Mouse (Mus musculus): ENCODE measurements around the gene Kcnh1.

The Kcnh1 gene

GRCm38 (mm10) chr1:192190508-192191321 is at the start of gene Kcnh1:
Gene Kcnh1, plus strand, starts transcription at chr1:192190774.
- DNase-seq (ENCODE audit: low spot score) = peak; percentile 6

GRCm38 (mm10) chr1:192151179-192151578 is 39.4 kb upstream of the Kcnh1 start:
- DNase-seq (ENCODE audit: low spot score) = no peak

- DNase-seq (ENCODE audit: low spot score) = no peak
Measured at GRCm38 (mm10) chr1:192171477-192171876, 19.1 kb upstream of the Kcnh1 start.

- no peak for DNase-seq (ENCODE audit: low spot score)
Measured at GRCm38 (mm10) chr1:192179877-192180276, 10.7 kb upstream of the Kcnh1 start.

- no peak for DNase-seq (ENCODE audit: low spot score)
Measured at GRCm38 (mm10) chr1:192181696-192182257, 8.8 kb upstream of the Kcnh1 start.

- DNase-seq (ENCODE audit: low spot score) = no peak
Measured at GRCm38 (mm10) chr1:192189056-192189455, 1.5 kb upstream of the Kcnh1 start.

- DNase-seq (ENCODE audit: low spot score) = no peak
Measured at GRCm38 (mm10) chr1:192189771-192190170, 803 bp upstream of the Kcnh1 start.

GRCm38 (mm10) chr1:192191322-192191639 is 707 bp downstream of the Kcnh1 start:
- no peak for DNase-seq (ENCODE audit: low spot score)

- DNase-seq (ENCODE audit: low spot score) = no peak
Measured at GRCm38 (mm10) chr1:192191859-192192258, 1.3 kb downstream of the Kcnh1 start.

GRCm38 (mm10) chr1:192192710-192193109 is 2.1 kb downstream of the Kcnh1 start:
- DNase-seq (ENCODE audit: low spot score) = no peak

GRCm38 (mm10) chr1:192193656-192194055 is 3.1 kb downstream of the Kcnh1 start:
- DNase-seq (ENCODE audit: low spot score) = no peak

GRCm38 (mm10) chr1:192197495-192197894 is 6.9 kb downstream of the Kcnh1 start:
- no peak for DNase-seq (ENCODE audit: low spot score)

GRCm38 (mm10) chr1:192202936-192203335 is 12.4 kb downstream of the Kcnh1 start:
- DNase-seq (ENCODE audit: low spot score) = no peak

- DNase-seq (ENCODE audit: low spot score) = no peak
Measured at GRCm38 (mm10) chr1:192207956-192208355, 17.4 kb downstream of the Kcnh1 start.

- DNase-seq (ENCODE audit: low spot score) = no peak
Measured at GRCm38 (mm10) chr1:192212448-192212847, 21.9 kb downstream of the Kcnh1 start.

GRCm38 (mm10) chr1:192214666-192215065 is 24.1 kb downstream of the Kcnh1 start:
- no peak for DNase-seq (ENCODE audit: low spot score)

GRCm38 (mm10) chr1:192220156-192220555 is 29.6 kb downstream of the Kcnh1 start:
- DNase-seq (ENCODE audit: low spot score) = no peak

GRCm38 (mm10) chr1:192224161-192224560 is 33.6 kb downstream of the Kcnh1 start:
- DNase-seq (ENCODE audit: low spot score) = no peak

- no peak for DNase-seq (ENCODE audit: low spot score)
Measured at GRCm38 (mm10) chr1:192232696-192233095, 42.1 kb downstream of the Kcnh1 start.

- DNase-seq (ENCODE audit: low spot score) = no peak
Measured at GRCm38 (mm10) chr1:192246836-192247235, 56.3 kb downstream of the Kcnh1 start.

GRCm38 (mm10) chr1:192259146-192259545 is 68.6 kb downstream of the Kcnh1 start:
- no peak for DNase-seq (ENCODE audit: low spot score)

GRCm38 (mm10) chr1:192259616-192260015 is 69.0 kb downstream of the Kcnh1 start:
- DNase-seq (ENCODE audit: low spot score) = no peak

- DNase-seq (ENCODE audit: low spot score) = no peak
Measured at GRCm38 (mm10) chr1:192265704-192266103, 75.1 kb downstream of the Kcnh1 start.

- no peak for DNase-seq (ENCODE audit: low spot score)
Measured at GRCm38 (mm10) chr1:192266956-192267355, 76.4 kb downstream of the Kcnh1 start.

Data from T-cell, adult 2 months (primary cell).